Mouse (Mus musculus) NIH3T3 (cell line): Measurements from ENCODE around the gene Iqsec1.

Experiments
- DNase-seq: peaks from one replicate; pipeline ENCODE4 v3.0.0-alpha.2; 2012; ENCODE audit warnings: low read depth

Gene Iqsec1

GRCm38 (mm10) chr6:90727826-90728225 lies 260.7 kb downstream of the Iqsec1 start:
- DNase-seq, result no peak

- DNase-seq, result no peak
These were observed 261.8 kb downstream of the Iqsec1 start for GRCm38 (mm10) chr6:90726711-90727122.

- DNase-seq, result no peak
These were observed 263.0 kb downstream of the Iqsec1 start for GRCm38 (mm10) chr6:90725526-90725925.

GRCm38 (mm10) chr6:90722993-90723392 lies 265.5 kb downstream of the Iqsec1 start:
- no peak for DNase-seq

- peak; percentile 45 for DNase-seq
These were observed 267.3 kb downstream of the Iqsec1 start for GRCm38 (mm10) chr6:90720996-90721746.

GRCm38 (mm10) chr6:90720201-90720600 lies 268.3 kb downstream of the Iqsec1 start:
- DNase-seq, result no peak

GRCm38 (mm10) chr6:90719402-90719801 lies 269.1 kb downstream of the Iqsec1 start:
- no peak for DNase-seq

- DNase-seq, result peak; percentile 65
These were observed 270.0 kb downstream of the Iqsec1 start for GRCm38 (mm10) chr6:90718477-90718876.

- peak; percentile 87 for DNase-seq
These were observed 270.8 kb downstream of the Iqsec1 start for GRCm38 (mm10) chr6:90717711-90718110.

- no peak for DNase-seq
These were observed 271.6 kb downstream of the Iqsec1 start for GRCm38 (mm10) chr6:90716853-90717252.

GRCm38 (mm10) chr6:90716066-90716704 lies 272.3 kb downstream of the Iqsec1 start:
- DNase-seq, result peak; percentile 96

GRCm38 (mm10) chr6:90715245-90715905 lies 273.1 kb downstream of the Iqsec1 start:
- DNase-seq, result no peak

- DNase-seq, result no peak
These were observed 274.8 kb downstream of the Iqsec1 start for GRCm38 (mm10) chr6:90713650-90714049.

GRCm38 (mm10) chr6:90712486-90713480 lies 275.7 kb downstream of the Iqsec1 start:
- DNase-seq, result no peak

- DNase-seq, result no peak
These were observed 276.4 kb downstream of the Iqsec1 start for GRCm38 (mm10) chr6:90712063-90712462.

GRCm38 (mm10) chr6:90711476-90712035 lies 276.9 kb downstream of the Iqsec1 start:
- DNase-seq, result no peak

GRCm38 (mm10) chr6:90710778-90711177 lies 277.7 kb downstream of the Iqsec1 start:
- DNase-seq, result no peak

GRCm38 (mm10) chr6:90709929-90710777 lies 278.3 kb downstream of the Iqsec1 start:
- DNase-seq, result no peak

- peak; percentile 50 for DNase-seq
These were observed 280.3 kb downstream of the Iqsec1 start for GRCm38 (mm10) chr6:90708061-90708618.

GRCm38 (mm10) chr6:90707143-90707542 lies 281.3 kb downstream of the Iqsec1 start:
- DNase-seq, result no peak
